Mouse (Mus musculus) brown adipose tissue, adult 24 weeks (tissue): ENCODE data around the gene Dscaml1. TPM values are rescaled to one million over a fixed set of nuclear protein-coding genes. Genes with fewer than 3 reads are reported as not detected.

Source experiments
- H3K27ac ChIP-seq: fragments of 200-500 bp; replicated peaks from 2 replicates; pipeline ENCODE4 v1.5.1; 2012; ENCODE audit warnings: low read depth, mild to moderate bottlenecking, low read length
- H3K4me1 ChIP-seq: fragments of 200-500 bp; 2 replicates; pipeline ENCODE4 v1.6.1; 2012; ENCODE audit warnings: low read length, mixed read lengths; ENCODE audit not compliant: control insufficient read depth, insufficient read depth, insufficient read length
- H3K4me3 ChIP-seq: fragments of 200-500 bp; 2 replicates; pipeline ENCODE4 v1.5.1; 2012; ENCODE audit warnings: low read depth, mild to moderate bottlenecking, low read length, moderate library complexity; ENCODE audit not compliant: insufficient read depth
- polyA plus RNA-seq: library from polyadenylated mRNA; stranded (reverse); fragments of >200 nt; gene quantifications from 2 replicates; pipeline ENCODE4 v1.2.4, GENCODE M21; 2012; ENCODE audit not compliant: missing spikeins, insufficient read depth, insufficient read length

Gene Dscaml1
- polyA plus RNA-seq, 1 experiment = not detected

- Histone ChIP-seq H3K27ac (no peak overlapping the region), H3K4me3 (no peak overlapping the region), H3K4me1 (no peaks in the 10 kb centered on the region)
These were observed 119.7 kb downstream of the Dscaml1 start for GRCm38 (mm10) chr9:45546024-45546638.

- H3K27ac ChIP-seq = no peak overlapping the region
- no peak overlapping the region for H3K4me3 ChIP-seq
- H3K4me1 ChIP-seq = no peaks in the 10 kb centered on the region
These were observed 120.6 kb downstream of the Dscaml1 start for GRCm38 (mm10) chr9:45546902-45547578.

GRCm38 (mm10) chr9:45549796-45550195, 123.4 kb downstream of the Dscaml1 start:
- Histone ChIP-seq H3K4me1 (no peaks in the 10 kb centered on the region), H3K27ac (no peak overlapping the region), H3K4me3 (no peak overlapping the region)

GRCm38 (mm10) chr9:45550210-45550609, 123.8 kb downstream of the Dscaml1 start:
- H3K4me3 ChIP-seq = no peak overlapping the region
- H3K4me1 ChIP-seq = no peaks in the 10 kb centered on the region
- H3K27ac ChIP-seq = no peak overlapping the region

- Histone ChIP-seq H3K27ac (no peak overlapping the region), H3K4me3 (no peak overlapping the region), H3K4me1 (no peaks in the 10 kb centered on the region)
These were observed 124.2 kb downstream of the Dscaml1 start for GRCm38 (mm10) chr9:45550662-45551061.

- no peak overlapping the region for H3K27ac ChIP-seq
- no peaks in the 10 kb centered on the region for H3K4me1 ChIP-seq
- H3K4me3 ChIP-seq = no peak overlapping the region
These were observed 128.8 kb downstream of the Dscaml1 start for GRCm38 (mm10) chr9:45555036-45555826.

- Histone ChIP-seq H3K4me1 (no peaks in the 10 kb centered on the region), H3K27ac (no peak overlapping the region), H3K4me3 (no peak overlapping the region)
These were observed 130.5 kb downstream of the Dscaml1 start for GRCm38 (mm10) chr9:45556882-45557281.

GRCm38 (mm10) chr9:45560987-45561386, 134.6 kb downstream of the Dscaml1 start:
- Histone ChIP-seq H3K4me1 (no peaks in the 10 kb centered on the region), H3K27ac (no peak overlapping the region), H3K4me3 (no peak overlapping the region)

GRCm38 (mm10) chr9:45566843-45567578, 140.6 kb downstream of the Dscaml1 start:
- H3K27ac ChIP-seq = no peak overlapping the region
- no peak overlapping the region for H3K4me3 ChIP-seq
- H3K4me1 ChIP-seq = no peaks in the 10 kb centered on the region

- Histone ChIP-seq H3K4me3 (no peak overlapping the region), H3K27ac (no peak overlapping the region), H3K4me1 (no peaks in the 10 kb centered on the region)
These were observed 143.3 kb downstream of the Dscaml1 start for GRCm38 (mm10) chr9:45569680-45570079.

- Histone ChIP-seq H3K27ac (no peak overlapping the region), H3K4me3 (no peak overlapping the region), H3K4me1 (no peaks in the 10 kb centered on the region)
These were observed 143.9 kb downstream of the Dscaml1 start for GRCm38 (mm10) chr9:45570346-45570745.

- no peak overlapping the region for H3K27ac ChIP-seq
- H3K4me1 ChIP-seq = no peaks in the 10 kb centered on the region
- H3K4me3 ChIP-seq = no peak overlapping the region
These were observed 146.5 kb downstream of the Dscaml1 start for GRCm38 (mm10) chr9:45572787-45573492.

GRCm38 (mm10) chr9:45573493-45573815, 147.0 kb downstream of the Dscaml1 start:
- no peak overlapping the region for H3K4me3 ChIP-seq
- H3K4me1 ChIP-seq = no peaks in the 10 kb centered on the region
- H3K27ac ChIP-seq = no peak overlapping the region

- Histone ChIP-seq H3K27ac (no peak overlapping the region), H3K4me1 (no peaks in the 10 kb centered on the region)
These were observed 147.6 kb downstream of the Dscaml1 start for GRCm38 (mm10) chr9:45574021-45574420.

More at GRCm38 (mm10) chr9:45574021-45574420, 147.6 kb downstream of the Dscaml1 start:
- no peak overlapping the region for H3K4me3 ChIP-seq
